Mouse (Mus musculus) G1E (cell line): ENCODE results near the gene Sorbs2. TPM values are rescaled to one million over a fixed set of nuclear protein-coding genes. Genes with fewer than 3 reads are reported as not detected.

Experiments used
- ATAC-seq: 2 replicates; pipeline ENCODE4 v1.8.0; 2016; ENCODE audit warnings: mild to moderate bottlenecking; ENCODE audit not compliant: insufficient number of reproducible peaks, poor library complexity, low FRiP score, severe bottlenecking; ENCODE audit errors: extremely low read depth
- DNase-seq: peaks from one replicate; pipeline ENCODE4 v3.0.0; 2012; ENCODE audit warnings: low spot score
- H3K27me3 ChIP-seq: 2 replicates; pipeline ENCODE4 v1.6.1; 2012; ENCODE audit warnings: mild to moderate bottlenecking, low read length, inconsistent platforms; ENCODE audit not compliant: insufficient read depth
- H3K36me3 ChIP-seq: replicated peaks from 2 replicates; pipeline ENCODE3; 2012; ENCODE audit warnings: mild to moderate bottlenecking, inconsistent platforms
- H3K4me1 ChIP-seq: 2 replicates; pipeline ENCODE4 v1.6.1; 2012; ENCODE audit warnings: low read depth, low read length, inconsistent platforms, mixed read lengths; ENCODE audit not compliant: insufficient read depth
- H3K4me3 ChIP-seq: 2 replicates; pipeline ENCODE4 v1.5.1; 2012; ENCODE audit warnings: low read depth, mild to moderate bottlenecking, inconsistent platforms, low read length, moderate library complexity, mixed read lengths
- H3K9me3 ChIP-seq: replicated peaks from 2 replicates; pipeline ENCODE4 v1.6.1; 2012; ENCODE audit warnings: inconsistent platforms
- CTCF ChIP-seq: IDR thresholded peaks from 2 replicates; pipeline ENCODE4 v1.5.1; 2012; ENCODE audit warnings: low read depth, low read length, inconsistent platforms, mixed read lengths
- GATA1 ChIP-seq: IDR thresholded peaks from 2 replicates; pipeline ENCODE4 v1.6.1; 2012; ENCODE audit warnings: borderline replicate concordance, low read length, inconsistent platforms, mixed read lengths
- GATA2 ChIP-seq: IDR thresholded peaks from 2 replicates; pipeline ENCODE4 v1.6.1; 2012; ENCODE audit warnings: low read depth, low read length, inconsistent platforms, borderline replicate concordance
- POLR2AphosphoS5 ChIP-seq: IDR thresholded peaks from 2 replicates; pipeline ENCODE4 v1.6.1; 2012; ENCODE audit warnings: low read depth, low read length, inconsistent platforms; ENCODE audit not compliant: insufficient replicate concordance
- TAL1 ChIP-seq: conservative IDR thresholded peaks from 2 replicates; pipeline ENCODE4 v1.6.1; 2012; ENCODE audit warnings: low read depth, low read length, inconsistent platforms, mixed read lengths
- polyA plus RNA-seq: library from polyadenylated mRNA; stranded (reverse); fragments of >175 nt; gene quantifications from 2 replicates; pipeline ENCODE4 v1.2.3, GENCODE M21; 2012
- total RNA-seq, 2 experiments: library from RNA; stranded (forward) in 1 of 2; stranded (reverse) in 1 of 2; fragments of 200-1000 nt in 1 of 2; fragments of >200 nt in 1 of 2; fragmentation: Nextera tagmentation in 1 of 2; gene quantifications; 2 replicates each; pipeline ENCODE4 v1.2.3; 2014 to 2017

The Sorbs2 gene
- total and polyA plus RNA-seq, 3 experiments = 0.49 TPM; not detected in 2

- Histone ChIP-seq H3K9me3 (peaks cover 2% of the 10 kb centered on the region; the same call in 1 of the 2 replicates), H3K4me3 (no peak overlapping the region), H3K27me3 (no peaks in the 10 kb centered on the region), H3K36me3 (no peaks in the 10 kb centered on the region), H3K4me1 (no peaks in the 10 kb centered on the region)
- no peak for ATAC-seq
- no peak for TF ChIP-seq POLR2AphosphoS5
- TF ChIP-seq GATA1 = no peak
- no peak for TF ChIP-seq TAL1
- TF ChIP-seq GATA2 = no peak
- TF ChIP-seq CTCF = no peak
- DNase-seq = no peak
Observed at GRCm38 (mm10) chr8:45528890-45529289, 21.3 kb downstream of the Sorbs2 start.

- Histone ChIP-seq H3K4me3 (no peak overlapping the region), H3K4me1 (no peaks in the 10 kb centered on the region), H3K9me3 (peaks cover 7% of the 10 kb centered on the region; the same call in 1 of the 2 replicates), H3K27me3 (no peaks in the 10 kb centered on the region), H3K36me3 (no peaks in the 10 kb centered on the region)
- ATAC-seq = no peak
- no peak for TF ChIP-seq POLR2AphosphoS5
- no peak for TF ChIP-seq TAL1
- TF ChIP-seq GATA2 = no peak
- TF ChIP-seq GATA1 = no peak
- no peak for TF ChIP-seq CTCF
- DNase-seq = no peak
Observed at GRCm38 (mm10) chr8:45536578-45536977, 29.0 kb downstream of the Sorbs2 start.

- DNase-seq (no peak), ATAC-seq (no peak)
- peaks cover 7% of the 10 kb centered on the region; the same call in 1 of the 2 replicates for H3K9me3 ChIP-seq
- TF ChIP-seq POLR2AphosphoS5 (no peak), GATA2 (no peak), TAL1 (no peak), GATA1 (no peak), CTCF (no peak)
- H3K36me3 ChIP-seq = no peaks in the 10 kb centered on the region
- H3K4me1 ChIP-seq = no peaks in the 10 kb centered on the region
- no peak overlapping the region for H3K4me3 ChIP-seq
- H3K27me3 ChIP-seq = no peaks in the 10 kb centered on the region
Observed at GRCm38 (mm10) chr8:45540513-45540912, 32.9 kb downstream of the Sorbs2 start.

- DNase-seq (no peak), ATAC-seq (no peak)
- TF ChIP-seq CTCF = no peak
- TF ChIP-seq POLR2AphosphoS5 = no peak
- TF ChIP-seq GATA1 = no peak
- no peak for TF ChIP-seq TAL1
- TF ChIP-seq GATA2 = no peak
- no peaks in the 10 kb centered on the region for H3K4me1 ChIP-seq
- H3K4me3 ChIP-seq = no peak overlapping the region
- H3K27me3 ChIP-seq = no peaks in the 10 kb centered on the region
- peaks cover 14% of the 10 kb centered on the region for H3K9me3 ChIP-seq
- no peaks in the 10 kb centered on the region for H3K36me3 ChIP-seq
Observed at GRCm38 (mm10) chr8:45552175-45552574, 44.6 kb downstream of the Sorbs2 start.

GRCm38 (mm10) chr8:45554627-45555026 is 47.0 kb downstream of the Sorbs2 start:
- no peaks in the 10 kb centered on the region for H3K4me1 ChIP-seq

GRCm38 (mm10) chr8:45557936-45558335 is 50.3 kb downstream of the Sorbs2 start:
- H3K27me3 ChIP-seq = no peaks in the 10 kb centered on the region
- no peak overlapping the region for H3K4me3 ChIP-seq
- H3K9me3 ChIP-seq = peaks cover 34% of the 10 kb centered on the region
- H3K4me1 ChIP-seq = no peaks in the 10 kb centered on the region
- TF ChIP-seq GATA2 (no peak), CTCF (no peak), TAL1 (no peak), GATA1 (no peak), POLR2AphosphoS5 (no peak)
- ATAC-seq (no peak), DNase-seq (no peak)
- no peaks in the 10 kb centered on the region for H3K36me3 ChIP-seq

More at GRCm38 (mm10) chr8:45554627-45555026, 47.0 kb downstream of the Sorbs2 start:
- no peak for DNase-seq
- no peaks in the 10 kb centered on the region for H3K27me3 ChIP-seq
- no peak overlapping the region for H3K4me3 ChIP-seq
- H3K36me3 ChIP-seq = no peaks in the 10 kb centered on the region
- no peak for ATAC-seq
- peaks cover 21% of the 10 kb centered on the region for H3K9me3 ChIP-seq
- no peak for TF ChIP-seq TAL1
- TF ChIP-seq POLR2AphosphoS5 = no peak
- TF ChIP-seq CTCF = no peak
- no peak for TF ChIP-seq GATA1
- TF ChIP-seq GATA2 = no peak
